8 mouse cellular contexts compared by ENCODE assay signal in genomic region chr5:127616151-127616550, GRCm38 (mm10). TPM values are rescaled to one million over a fixed set of nuclear protein-coding genes. Genes with fewer than 3 reads are reported as not detected.
DNase-seq lines count a peak whose midpoint lies in the region; ATAC-seq lines count a peak whose summit lies in the region.

No protein-coding gene starts in this region.

- peak overlapping the region; percentile 97 for H3K4me2 ChIP-seq in forebrain, embryonic 12.5 days
- peak overlapping the region; percentile 82 for H3K4me2 ChIP-seq in limb, embryonic 15.5 days
- peak overlapping the region; percentile 98 for H3K4me2 ChIP-seq in stomach, embryonic 16.5 days (ENCODE audit: low read depth, low read length)

- H3K27me3 ChIP-seq in megakaryocyte, embryonic 14.5 days (replicated peaks): no peaks in the 10 kb centered on the region
- H3K27me3 ChIP-seq in forebrain, embryonic 12.5 days: no peaks in the 10 kb centered on the region
- H3K27me3 ChIP-seq in limb, embryonic 15.5 days: no peaks in the 10 kb centered on the region
- no peaks in the 10 kb centered on the region for H3K27me3 ChIP-seq in stomach, embryonic 16.5 days (ENCODE audit: control insufficient read depth, insufficient read depth, low read length)

- no peak for ATAC-seq in megakaryocyte, adult 5-6 weeks (ENCODE audit: poor library complexity, severe bottlenecking)
- ATAC-seq in forebrain, embryonic 12.5 days (ENCODE audit: low FRiP score): no peak
- ATAC-seq in limb, embryonic 15.5 days (ENCODE audit: insufficient number of reproducible peaks, low FRiP score, low TSS enrichment, low read depth): no peak
- ATAC-seq in stomach, embryonic 16.5 days (ENCODE audit: insufficient read depth, low FRiP score): no peak

- H3K27ac ChIP-seq in forebrain, embryonic 12.5 days: no peak overlapping the region
- H3K27ac ChIP-seq in limb, embryonic 15.5 days: no peak overlapping the region
- H3K27ac ChIP-seq in stomach, embryonic 16.5 days (ENCODE audit: low read length): no peak overlapping the region

- peaks cover 56% of the 10 kb centered on the region for H3K4me1 ChIP-seq in megakaryocyte, embryonic 14.5 days
- peaks cover 26% of the 10 kb centered on the region for H3K4me1 ChIP-seq in forebrain, embryonic 12.5 days
- peaks cover 19% of the 10 kb centered on the region for H3K4me1 ChIP-seq in limb, embryonic 15.5 days
- H3K4me1 ChIP-seq in stomach, embryonic 16.5 days (ENCODE audit: control insufficient read depth, insufficient read depth, low read length): peaks cover 24% of the 10 kb centered on the region

- H3K4me3 ChIP-seq in megakaryocyte, embryonic 14.5 days (replicated peaks): peak overlapping the region; percentile 98
- peak overlapping the region; percentile 99 for H3K4me3 ChIP-seq in forebrain, embryonic 12.5 days (replicated peaks)
- H3K4me3 ChIP-seq in limb, embryonic 15.5 days: peak overlapping the region; percentile 97
- H3K4me3 ChIP-seq in stomach, embryonic 16.5 days (replicated peaks; ENCODE audit: low read length): peak overlapping the region; percentile 96

- WGBS in forebrain, embryonic 12.5 days: 33% methylated on average over 5 of the region's 5 CpGs
- 15% methylated on average over 5 of the region's 5 CpGs for WGBS in limb, embryonic 15.5 days
- 8% methylated on average over 5 of the region's 5 CpGs for WGBS in stomach, embryonic 16.5 days

- H3K9ac ChIP-seq in forebrain, embryonic 12.5 days: peak overlapping the region; percentile 98
- H3K9ac ChIP-seq in limb, embryonic 15.5 days: peak overlapping the region; percentile 98
- peak overlapping the region; percentile 98 for H3K9ac ChIP-seq in stomach, embryonic 16.5 days (ENCODE audit: low read length)

- peaks cover 8% of the 10 kb centered on the region for H3K36me3 ChIP-seq in megakaryocyte, embryonic 14.5 days (replicated peaks; ENCODE audit: low read length)
- no peaks in the 10 kb centered on the region for H3K36me3 ChIP-seq in forebrain, embryonic 12.5 days (replicated peaks)
- no peaks in the 10 kb centered on the region for H3K36me3 ChIP-seq in limb, embryonic 15.5 days
- no peaks in the 10 kb centered on the region for H3K36me3 ChIP-seq in stomach, embryonic 16.5 days (ENCODE audit: control insufficient read depth, insufficient read depth, low read length)

- no peak for DNase-seq in embryo, embryonic 10.5 days (ENCODE audit: low spot score)
- DNase-seq in layer of hippocampus, adult 8-10 months (ENCODE audit: low spot score in 2 of 2): no peak
- no peak for DNase-seq in frontal cortex, postnatal 25 days (ENCODE audit: low spot score in 2 of 2)

- no peaks in the 10 kb centered on the region for H3K9me3 ChIP-seq in megakaryocyte, embryonic 14.5 days
- H3K9me3 ChIP-seq in forebrain, embryonic 12.5 days: no peaks in the 10 kb centered on the region
- H3K9me3 ChIP-seq in limb, embryonic 15.5 days: no peaks in the 10 kb centered on the region
- H3K9me3 ChIP-seq in stomach, embryonic 16.5 days (replicated peaks; ENCODE audit: control insufficient read depth, low read length): no peaks in the 10 kb centered on the region

RNA-seq across cellular contexts. Expression of gene Glt1d1, which starts 15.9 kb away (rescaled TPM):
- polyA plus RNA-seq in megakaryocyte, embryonic 14.5 days (2012; ENCODE audit: insufficient read depth, low replicate concordance): 0.17 TPM in 1 of 2 replicates, not detected in the other
- total RNA-seq in megakaryocyte, adult 5-6 weeks (2015): 0.45 and 1.2 TPM in 2 replicates
- 1.7 and 4.1 TPM in 2 replicates for total RNA-seq in megakaryocyte, adult 5-6 weeks (2017)
- polyA plus RNA-seq in forebrain, embryonic 12.5 days (2016; fragmentation: Nextera tagmentation; extraction: Ambion mirVana): 1.5 and 1.9 TPM in 2 replicates
- polyA plus RNA-seq in limb, embryonic 15.5 days (2015; fragmentation: Nextera tagmentation; extraction: Ambion mirVana): 0.35 and 0.37 TPM in 2 replicates
- 0.27 and 0.75 TPM in 2 replicates for polyA plus RNA-seq in stomach, embryonic 16.5 days (2015; fragmentation: Nextera tagmentation; extraction: Ambion mirVana)
- total RNA-seq in layer of hippocampus, adult 8-10 months (2022): 10 to 100 TPM; 25.8 to 32.5 (median 26.7) TPM

RNA-seq across cellular contexts. Expression of gene Slc15a4, which starts 16.5 kb away (rescaled TPM):
- polyA plus RNA-seq in megakaryocyte, embryonic 14.5 days (2012; ENCODE audit: insufficient read depth, low replicate concordance): 7.9 and 11.9 TPM in 2 replicates
- total RNA-seq in megakaryocyte, adult 5-6 weeks (2015): 39.6 and 48.4 TPM in 2 replicates
- 65.4 and 292 TPM in 2 replicates for total RNA-seq in megakaryocyte, adult 5-6 weeks (2017)
- 25.5 and 27.5 TPM in 2 replicates for polyA plus RNA-seq in forebrain, embryonic 12.5 days (2016; fragmentation: Nextera tagmentation; extraction: Ambion mirVana)
- 20.5 and 23.5 TPM in 2 replicates for polyA plus RNA-seq in limb, embryonic 15.5 days (2015; fragmentation: Nextera tagmentation; extraction: Ambion mirVana)
- 13.9 and 15.3 TPM in 2 replicates for polyA plus RNA-seq in stomach, embryonic 16.5 days (2015; fragmentation: Nextera tagmentation; extraction: Ambion mirVana)
- 10 to 100 TPM; 26.1 to 38.4 (median 32.1) TPM for total RNA-seq in layer of hippocampus, adult 8-10 months (2022)
